Mouse (Mus musculus): Measurements from ENCODE around the gene Nfic.

DNA sequence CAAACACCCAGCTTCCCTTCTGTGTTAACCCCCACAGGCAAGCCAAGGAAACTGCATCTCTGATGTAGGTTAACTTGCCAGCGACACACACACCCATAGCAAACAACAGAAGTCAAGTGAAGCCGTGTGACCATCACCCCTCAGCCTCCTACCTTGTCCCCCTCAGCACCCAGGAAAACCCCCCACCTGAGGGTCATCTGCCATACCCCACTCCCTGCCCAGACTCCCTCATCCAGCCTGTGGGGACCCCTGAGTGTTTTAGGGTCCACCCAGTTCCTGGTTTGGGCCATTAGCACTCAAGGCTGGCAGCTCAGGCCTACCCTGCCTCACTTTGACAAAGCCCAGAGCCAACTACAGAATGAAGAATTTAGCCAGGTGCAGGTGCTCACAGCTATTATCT lies 10.6 kb upstream of the Nfic start:
- TF ChIP-seq CTCF (IDR thresholded peaks at IDR 0.05; ENCODE audit: low read depth) (no peak), EP300 (IDR thresholded peaks at IDR 0.05; ENCODE audit: low read depth) (no peak)

Measured in liver, postnatal 0 days (tissue).